Mouse (Mus musculus) small intestine, adult 2 months (tissue): ENCODE data around the gene Fbrs.

ENCODE experiments used
- CTCF ChIP-seq: fragments of 200-500 bp; IDR thresholded peaks from 2 replicates; pipeline ENCODE4 v1.5.1; 2012; ENCODE audit warnings: low read depth, mild to moderate bottlenecking, control low read depth, inconsistent platforms, low read length, moderate library complexity, mixed read lengths; ENCODE audit not compliant: insufficient replicate concordance, insufficient read length; ENCODE audit errors: extremely low read depth
- POLR2A ChIP-seq: fragments of 200-500 bp; IDR thresholded peaks from 2 replicates; pipeline ENCODE4 v1.6.1; 2012; ENCODE audit warnings: low read depth, mild to moderate bottlenecking, control low read depth, inconsistent platforms, low read length, moderate library complexity

GRCm38 (mm10) chr7:127471646-127472010 lies 7.4 kb upstream of the Fbrs start:
- TF ChIP-seq CTCF (no peak), POLR2A (no peak)
